Mouse (Mus musculus): ENCODE data around the gene Rrp9. TPM values are rescaled to one million over a fixed set of nuclear protein-coding genes. Genes with fewer than 3 reads are reported as not detected.

Rrp9 gene
- total RNA-seq, 2 experiments from 2014 or later, result 35.0 to 38.1 TPM

- no peak for DNase-seq
These were observed 18.6 kb upstream of the Rrp9 start for GRCm38 (mm10) chr9:106457163-106457559.

- no peak for DNase-seq
These were observed 17.8 kb upstream of the Rrp9 start for GRCm38 (mm10) chr9:106457920-106458319.

GRCm38 (mm10) chr9:106459946-106460345 lies 15.8 kb upstream of the Rrp9 start:
- no peak for DNase-seq

GRCm38 (mm10) chr9:106460401-106461025 lies 15.2 kb upstream of the Rrp9 start:
- DNase-seq, result no peak

GRCm38 (mm10) chr9:106461026-106461415 lies 14.7 kb upstream of the Rrp9 start:
- DNase-seq, result no peak

GRCm38 (mm10) chr9:106461641-106462429 lies 13.9 kb upstream of the Rrp9 start:
- DNase-seq, result no peak

GRCm38 (mm10) chr9:106462430-106462800 lies 13.3 kb upstream of the Rrp9 start:
- no peak for DNase-seq

GRCm38 (mm10) chr9:106463122-106464063 lies 12.4 kb upstream of the Rrp9 start:
- DNase-seq, result no peak

GRCm38 (mm10) chr9:106464751-106465541 lies 10.8 kb upstream of the Rrp9 start:
- peak; percentile 73 to 80 for DNase-seq

- peak; percentile 67 to 69 for DNase-seq
These were observed 10.1 kb upstream of the Rrp9 start, which contains the start of gene Gpr62 for GRCm38 (mm10) chr9:106465571-106466200. Gene Gpr62, minus strand, starts transcription at chr9:106465938.

- no peak for DNase-seq
These were observed 9.0 kb upstream of the Rrp9 start for GRCm38 (mm10) chr9:106466721-106467120.

GRCm38 (mm10) chr9:106467746-106468145 lies 8.0 kb upstream of the Rrp9 start:
- DNase-seq, result no peak

- peak in 1 of 2 experiments; percentile 1 for DNase-seq
These were observed 6.4 kb upstream of the Rrp9 start for GRCm38 (mm10) chr9:106469317-106469716.

- no peak for DNase-seq
These were observed 6.0 kb upstream of the Rrp9 start for GRCm38 (mm10) chr9:106469776-106470175.

- DNase-seq, result peak; percentile 0 to 1
These were observed 4.6 kb upstream of the Rrp9 start for GRCm38 (mm10) chr9:106470991-106471750.

GRCm38 (mm10) chr9:106471892-106472291 lies 3.9 kb upstream of the Rrp9 start:
- peak in 1 of 2 experiments; percentile 20 for DNase-seq

GRCm38 (mm10) chr9:106472321-106472720 lies 3.4 kb upstream of the Rrp9 start:
- peak in 1 of 2 experiments; percentile 3 for DNase-seq

GRCm38 (mm10) chr9:106473081-106473752 lies 2.5 kb upstream of the Rrp9 start:
- peak in 1 of 2 experiments; percentile 5 for DNase-seq

GRCm38 (mm10) chr9:106473753-106474105 lies 2.0 kb upstream of the Rrp9 start:
- peak in 1 of 2 experiments; percentile 2 for DNase-seq

GRCm38 (mm10) chr9:106474456-106474855 lies 1.3 kb upstream of the Rrp9 start:
- peak in 1 of 2 experiments; percentile 53 for DNase-seq
